Mouse (Mus musculus): Measurements from ENCODE around the gene Tmem203.

The Tmem203 gene

DNA sequence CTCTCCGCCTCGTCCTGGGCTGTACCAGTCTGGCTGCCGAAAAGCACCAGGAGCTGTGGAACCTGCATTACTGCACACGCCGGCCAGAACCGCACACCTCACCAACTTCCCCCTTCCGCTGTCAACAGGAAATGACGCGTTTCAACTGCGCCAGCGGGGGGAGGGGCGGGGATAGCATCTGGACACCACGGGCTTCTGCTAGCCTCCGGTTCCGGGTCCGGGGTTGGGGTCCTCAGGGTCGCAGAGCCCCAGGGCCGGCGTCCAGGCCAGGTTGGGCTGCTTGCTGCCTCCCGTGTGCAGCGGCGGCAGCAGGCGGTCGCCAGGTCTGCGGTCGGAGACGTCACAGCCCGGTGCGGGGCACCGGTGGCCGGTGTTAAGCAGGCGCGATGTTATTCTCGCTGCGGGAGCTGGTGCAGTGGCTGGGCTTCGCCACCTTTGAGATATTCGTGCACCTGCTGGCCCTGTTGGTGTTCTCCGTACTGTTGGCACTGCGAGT lies at the start of gene Tmem203:
Tmem203 (plus strand) TSS at position 156 of the 496 bp plus-strand sequence.
- DNase-seq = peak; percentile 92

DNA sequence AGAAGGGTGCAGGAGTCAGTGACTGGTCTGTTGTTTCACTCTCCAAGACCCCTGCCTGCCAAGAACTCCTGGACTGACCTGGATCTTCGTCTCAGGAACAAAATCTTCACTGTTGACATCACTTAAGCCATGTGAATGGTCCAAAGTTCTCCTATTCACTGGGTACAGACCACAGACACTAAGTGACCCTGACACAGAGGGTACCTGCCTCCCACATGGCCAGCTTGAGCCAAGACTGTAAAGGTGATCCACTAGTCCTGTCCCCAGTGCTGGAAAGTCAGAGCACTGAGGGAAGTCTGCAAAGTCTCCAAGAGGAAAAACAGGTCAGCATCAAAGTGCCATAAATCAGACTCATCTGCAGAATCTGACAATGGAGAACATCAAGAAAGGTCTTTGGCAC lies 47.6 kb upstream of the Tmem203 start:
- no peak for DNase-seq

DNA sequence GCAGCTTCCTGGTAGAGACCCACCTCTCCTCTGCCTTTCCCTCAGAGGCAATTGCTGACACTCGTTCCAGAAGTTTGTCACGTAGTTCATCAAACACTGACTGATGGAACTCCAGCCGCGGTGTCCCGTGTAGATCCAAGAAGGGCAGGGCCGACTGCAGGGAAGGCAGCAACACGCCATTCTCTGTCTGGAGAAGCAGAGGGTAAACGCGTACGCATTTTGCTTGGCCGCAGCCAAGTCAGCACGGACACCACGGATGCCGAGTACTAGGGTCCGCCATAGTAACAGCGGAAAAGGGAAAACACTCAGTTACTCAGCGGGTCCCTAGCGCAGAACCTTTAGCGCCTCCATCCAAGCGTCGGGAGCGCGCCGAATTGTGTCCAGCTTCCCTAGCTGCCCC lies 44.6 kb upstream of the Tmem203 start:
- DNase-seq = no peak

DNA sequence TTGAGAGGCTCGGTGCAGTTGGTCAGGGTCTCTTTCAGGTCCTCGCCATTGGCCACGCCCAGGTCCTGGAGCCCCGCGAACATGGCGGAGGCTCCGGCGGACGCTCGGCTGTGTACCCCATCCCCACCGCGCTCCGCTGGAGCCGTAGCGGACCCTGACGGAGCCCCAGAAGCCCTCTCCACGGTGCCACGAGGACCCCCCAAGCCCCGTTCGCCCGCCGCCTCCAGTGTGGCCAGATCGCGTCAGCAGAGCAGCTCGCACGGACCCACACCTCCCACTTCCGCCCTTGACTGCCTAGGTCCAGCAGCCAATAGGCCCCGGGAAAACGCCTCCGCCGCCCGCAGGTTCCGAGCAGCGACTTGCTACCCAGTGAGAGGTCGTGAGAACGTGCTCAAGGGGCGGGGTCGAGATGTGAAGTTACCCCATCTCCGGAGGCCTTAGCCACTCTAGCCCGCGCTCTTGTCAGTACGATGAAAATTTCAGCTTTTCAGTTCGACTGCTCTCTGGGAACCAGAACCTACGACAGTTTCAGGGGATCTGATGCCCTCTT lies 44.0 kb upstream of the Tmem203 start, which contains the start of gene Nelfb:
Nelfb (minus strand) TSS at position 369 of the 550 bp plus-strand sequence.
- peak; percentile 92 for DNase-seq

DNA sequence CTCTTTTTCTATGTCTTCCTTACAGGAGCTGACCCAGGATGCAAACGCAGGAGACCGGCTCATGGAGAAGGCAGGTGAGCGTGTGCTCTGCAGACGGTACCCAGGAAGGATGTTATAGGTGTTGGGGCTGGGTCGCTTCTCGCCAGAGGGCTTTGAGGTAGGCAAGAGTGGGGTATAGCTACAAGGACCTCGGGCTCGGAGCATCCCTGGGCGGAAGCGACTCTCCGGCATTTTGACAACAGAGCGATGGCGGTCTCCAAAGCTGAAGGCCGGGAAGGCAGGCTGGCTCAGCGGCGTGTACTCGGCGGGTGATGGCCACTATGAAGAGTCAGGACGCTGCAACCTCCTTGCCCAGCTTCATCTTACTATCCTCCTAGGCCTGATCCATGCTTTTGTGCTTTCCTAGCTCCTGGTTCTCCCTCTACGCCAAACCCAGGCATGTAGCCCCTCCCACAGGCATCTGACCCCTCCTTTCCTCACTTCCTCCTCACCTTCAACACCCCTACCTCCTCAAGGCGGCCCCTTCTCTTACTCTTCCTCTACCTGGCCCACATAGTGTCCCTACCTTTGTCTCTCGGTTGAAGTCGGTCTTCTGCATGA lies 41.9 kb upstream of the Tmem203 start:
- no peak for DNase-seq

DNA sequence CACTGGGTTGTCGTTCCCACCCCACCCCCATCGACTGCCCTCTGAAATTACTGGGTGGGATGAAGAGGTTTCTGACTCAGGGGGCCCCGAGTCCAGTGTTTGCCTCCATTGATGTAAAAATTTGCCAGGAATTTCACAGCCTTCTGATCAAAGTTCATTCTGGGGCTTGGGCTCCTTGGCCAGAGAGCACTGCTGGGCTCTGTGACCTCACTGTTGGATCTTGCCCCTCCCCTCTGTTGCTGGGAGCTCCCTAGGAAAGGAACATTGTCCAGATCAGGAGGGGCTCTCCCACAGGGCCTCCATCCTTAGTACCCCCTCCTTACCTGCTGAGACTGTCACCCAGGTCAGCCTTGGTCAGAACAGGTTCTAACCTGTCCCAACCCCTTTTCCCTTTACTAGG lies 40.8 kb upstream of the Tmem203 start, which contains the start of gene Stpg3:
Stpg3 (minus strand) TSS at position 194 of the 400 bp plus-strand sequence.
- DNase-seq = no peak

DNA sequence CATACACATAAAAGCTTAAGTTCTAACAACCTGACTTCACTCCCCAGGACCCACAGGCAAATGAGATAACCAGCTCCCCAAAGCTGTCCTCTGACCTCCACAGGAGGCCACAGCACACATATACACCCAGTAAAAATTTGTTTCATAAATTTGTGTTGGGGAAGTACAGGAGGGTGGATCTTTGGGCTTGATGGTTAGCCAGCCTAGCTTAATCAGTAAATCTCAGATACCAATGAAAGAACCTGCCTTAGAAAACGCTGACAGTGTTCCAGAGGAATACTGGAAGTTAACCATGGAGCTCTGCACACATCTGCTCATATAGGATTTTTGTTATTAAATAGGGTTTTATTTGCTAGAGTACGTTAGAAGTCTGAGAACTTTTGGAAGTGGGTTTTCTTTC lies 37.6 kb upstream of the Tmem203 start:
- no peak for DNase-seq

DNA sequence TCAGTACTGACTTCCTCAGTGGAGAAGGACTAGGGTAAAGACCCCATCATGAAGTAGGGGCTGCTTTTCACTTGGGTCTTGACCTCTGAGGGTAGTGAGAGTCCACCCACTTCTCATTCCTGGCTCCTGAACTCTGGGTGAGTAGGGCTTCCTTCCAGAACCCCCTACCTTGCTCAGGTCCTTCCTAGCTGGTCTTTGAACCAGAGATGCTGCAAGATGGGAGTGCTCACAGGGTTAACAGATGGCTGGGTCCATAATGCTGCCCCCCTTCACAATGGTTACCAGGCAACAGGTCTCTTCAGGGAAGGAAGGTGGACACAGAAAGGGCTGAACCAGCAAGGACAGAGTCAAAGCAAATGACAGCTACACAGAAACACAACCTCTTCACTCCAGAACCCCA lies 36.8 kb upstream of the Tmem203 start, which contains the start of gene Fam166a:
Fam166a (plus strand) TSS at position 301 of the 400 bp plus-strand sequence.
- no peak for DNase-seq

DNA sequence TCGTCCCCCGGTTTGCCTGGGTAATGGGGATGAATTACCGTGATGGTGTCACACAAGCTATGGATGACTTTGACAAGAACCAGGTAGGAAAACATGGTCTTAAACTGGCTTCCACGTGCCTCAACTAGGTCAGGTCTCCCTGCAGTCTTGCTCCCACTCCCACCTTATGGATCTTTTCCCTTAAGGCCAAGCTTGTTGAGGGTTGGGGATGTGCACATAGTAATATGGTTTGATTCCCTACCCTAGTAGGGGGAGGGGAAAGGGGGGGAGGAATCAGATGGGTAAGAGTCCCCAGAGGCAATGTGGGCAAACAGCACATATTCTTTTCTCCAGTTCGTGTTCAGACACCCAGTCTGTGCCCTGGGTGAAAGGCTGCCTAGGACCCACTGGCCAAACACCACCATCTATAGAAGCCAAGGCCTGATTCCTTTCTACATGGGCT lies 33.9 kb upstream of the Tmem203 start:
- no peak for DNase-seq

DNA sequence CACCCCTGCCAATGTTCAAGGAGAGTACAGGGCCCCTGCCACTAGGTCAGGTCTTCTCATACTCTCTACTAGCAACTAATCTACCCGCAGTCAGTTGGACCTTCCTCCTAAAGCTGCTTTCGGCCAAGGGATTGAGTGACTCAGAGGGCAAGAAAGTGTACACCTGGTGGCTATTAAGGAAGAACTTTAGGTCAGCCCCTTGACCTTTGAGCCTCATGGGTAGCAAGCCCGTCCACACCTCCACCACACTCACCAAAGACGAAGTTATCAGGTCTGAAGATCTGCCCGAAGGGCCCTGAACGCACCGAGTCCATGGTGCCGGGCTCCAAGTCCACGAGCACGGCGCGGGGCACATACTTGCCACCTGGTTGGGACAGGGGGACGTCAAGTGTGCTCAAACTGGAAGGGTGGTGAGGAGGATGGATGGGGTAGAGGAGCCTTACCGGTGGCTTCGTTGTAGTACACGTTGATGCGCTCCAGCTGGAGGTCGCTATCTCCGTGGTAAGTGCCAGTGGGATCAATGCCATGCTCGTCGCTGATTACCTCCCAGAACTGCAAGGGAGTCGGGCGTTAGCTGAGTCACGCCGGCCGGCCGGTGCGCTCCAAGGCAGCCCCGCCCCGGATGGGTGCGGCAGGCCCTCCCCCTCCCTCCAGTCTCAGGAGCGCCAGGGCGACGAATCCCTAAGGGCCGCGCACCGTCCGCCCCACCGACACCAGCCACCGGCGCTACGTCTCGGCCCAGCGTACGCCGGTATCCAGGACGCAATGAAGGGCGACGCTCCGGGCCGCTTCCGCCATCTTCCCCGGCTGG lies 31.4 kb upstream of the Tmem203 start:
- peak; percentile 96 for DNase-seq

DNA sequence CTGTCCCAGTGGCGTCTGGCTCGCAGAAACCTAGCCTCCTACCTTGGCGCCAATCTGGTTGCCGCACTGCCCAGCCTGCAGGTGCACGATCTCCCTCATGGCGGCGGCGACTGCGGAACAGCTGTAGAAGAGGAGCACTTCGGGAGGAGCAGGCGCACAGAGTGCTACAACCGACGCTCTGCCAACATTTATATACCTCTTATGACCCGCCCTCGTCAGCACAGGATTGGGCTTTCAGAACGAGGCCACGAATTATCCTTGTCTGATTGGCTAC lies 30.8 kb upstream of the Tmem203 start, which contains the start of gene Tubb4b:
Tubb4b (minus strand) TSS at position 211 of the 274 bp plus-strand sequence.
- no peak for DNase-seq

DNA sequence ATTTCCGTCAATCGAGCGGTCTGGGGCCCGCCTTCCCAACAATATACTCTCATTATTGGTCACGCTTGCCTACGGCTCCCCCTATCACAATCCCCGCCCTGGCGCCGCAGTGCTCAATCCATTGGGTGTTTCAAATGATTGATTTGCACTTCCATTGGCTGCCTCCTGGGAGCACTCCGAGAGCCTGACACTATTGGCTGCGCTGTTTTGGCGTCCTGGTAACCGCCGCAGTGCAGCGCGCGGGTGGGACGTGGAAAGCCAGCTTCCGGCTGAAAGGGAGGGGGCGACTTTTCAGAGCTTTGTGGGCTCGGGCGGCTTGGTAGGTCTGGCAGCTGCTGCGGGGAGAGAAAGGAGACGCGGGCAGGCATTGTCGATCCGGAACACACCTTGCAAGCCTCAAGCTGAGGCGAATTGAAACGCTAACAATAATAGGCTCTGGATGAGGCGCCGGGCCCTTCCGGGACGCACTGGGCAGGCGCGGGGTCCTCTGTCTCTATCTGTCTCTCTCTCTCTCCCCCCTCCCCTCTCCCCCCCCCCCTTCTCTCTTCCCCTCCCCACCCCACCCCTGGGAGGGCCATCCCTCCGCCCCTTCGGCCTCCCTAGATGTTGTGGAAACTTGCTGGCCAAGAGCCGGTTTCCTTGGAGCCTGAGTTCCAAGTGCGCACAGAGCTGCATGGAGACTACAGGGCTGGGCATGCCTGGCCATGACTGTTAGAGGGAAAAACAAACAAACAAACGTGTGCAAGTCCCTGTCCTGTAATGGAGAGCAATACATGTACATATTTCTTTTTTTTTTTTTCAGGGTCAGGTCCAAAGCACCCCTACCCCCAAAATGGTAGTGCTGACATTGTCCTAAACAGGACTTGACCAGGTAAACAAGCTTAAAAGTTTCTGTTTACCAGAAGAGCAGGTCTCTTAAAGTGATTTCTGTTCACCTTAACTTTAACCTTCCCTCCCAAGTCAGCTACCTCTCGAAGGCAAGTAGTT lies 30.2 kb upstream of the Tmem203 start:
- DNase-seq = peak; percentile 99

DNA sequence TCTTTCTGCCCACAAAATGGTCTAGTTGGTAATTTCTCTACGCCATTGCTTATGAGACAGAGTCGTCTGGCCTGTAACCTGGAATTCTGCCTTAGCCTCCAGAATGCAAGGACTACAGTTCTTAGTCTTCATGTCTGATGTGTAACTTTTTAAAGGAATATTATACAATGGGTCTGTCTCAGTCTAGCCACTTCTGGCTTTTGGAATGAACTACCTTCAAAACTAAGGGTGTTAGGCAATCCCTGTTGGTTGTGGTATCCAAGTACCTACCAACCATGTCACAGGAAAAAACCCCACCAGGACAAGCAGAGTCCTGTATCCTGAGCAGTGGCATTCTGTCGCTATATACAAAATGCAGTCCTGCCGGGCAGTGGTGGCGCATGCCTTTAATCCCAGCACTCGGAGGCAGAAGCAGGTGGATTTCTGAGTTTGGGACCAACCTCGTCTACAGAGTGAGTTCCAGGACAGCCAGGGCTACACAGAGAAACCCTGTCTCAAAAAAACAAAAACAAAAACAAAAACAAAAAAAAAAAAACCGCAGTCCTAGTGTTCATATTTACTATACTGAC lies 29.3 kb upstream of the Tmem203 start:
- no peak for DNase-seq

DNA sequence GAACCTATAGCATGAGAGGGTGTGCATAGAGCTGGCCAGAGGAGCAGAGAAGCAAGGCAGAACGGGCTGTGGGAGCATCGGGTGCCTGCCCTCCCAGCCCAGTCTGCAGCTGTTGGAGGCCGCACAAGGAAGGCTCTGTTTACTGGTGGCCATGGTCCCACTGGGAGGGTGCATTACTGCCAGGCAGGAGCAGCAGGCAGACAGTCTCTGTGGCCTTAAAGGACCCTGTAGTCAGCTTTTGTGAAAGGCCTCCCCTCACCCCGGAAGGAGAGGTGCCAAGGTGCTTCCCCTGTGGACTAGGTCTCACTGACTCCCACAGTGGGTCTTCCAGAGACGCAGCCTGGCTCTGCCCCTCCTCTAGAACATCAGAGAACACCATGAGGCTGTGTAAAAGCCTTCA lies 28.4 kb upstream of the Tmem203 start:
- DNase-seq = no peak

DNA sequence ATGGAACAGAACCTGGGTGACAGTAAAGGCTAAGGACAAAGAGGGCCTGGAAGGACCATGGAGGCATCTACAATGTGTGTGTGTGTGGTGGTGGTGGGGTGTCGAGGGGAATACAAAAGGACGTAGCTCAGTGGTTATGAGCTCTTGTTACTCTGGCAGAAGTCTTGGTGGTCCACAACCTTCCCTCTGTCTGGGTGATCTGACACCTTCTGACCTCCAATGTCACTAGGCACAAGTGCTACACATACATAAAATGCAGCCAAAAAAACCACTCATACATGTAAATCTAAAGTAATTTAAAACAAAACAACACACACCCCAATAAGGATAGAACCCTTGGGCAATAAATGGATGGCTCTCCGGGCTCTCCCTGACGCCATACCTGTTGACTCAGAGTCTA lies 27.8 kb upstream of the Tmem203 start:
- no peak for DNase-seq

DNA sequence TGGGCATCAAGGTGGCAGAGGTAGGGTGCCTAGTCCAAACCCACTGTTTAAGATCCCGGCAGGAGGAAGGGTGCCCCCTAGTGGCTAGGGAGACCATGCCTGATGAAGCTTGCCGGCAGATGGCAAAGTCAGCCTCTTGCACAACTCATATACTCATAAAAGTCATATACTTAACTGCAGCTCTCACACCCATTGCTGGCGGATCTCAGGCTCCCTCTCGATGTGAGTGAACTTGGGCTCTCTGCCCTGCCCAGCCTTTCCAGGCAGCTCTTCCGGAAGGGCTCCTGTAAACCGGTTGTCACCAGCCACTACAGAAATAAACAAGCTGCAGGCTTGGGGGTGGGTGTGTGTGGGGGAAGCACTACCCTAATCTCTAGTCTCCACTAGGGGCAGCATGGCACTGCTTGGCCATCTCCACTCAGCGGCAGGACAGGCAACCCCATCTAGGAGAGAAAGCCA lies 26.8 kb upstream of the Tmem203 start:
- DNase-seq = peak; percentile 89

DNA sequence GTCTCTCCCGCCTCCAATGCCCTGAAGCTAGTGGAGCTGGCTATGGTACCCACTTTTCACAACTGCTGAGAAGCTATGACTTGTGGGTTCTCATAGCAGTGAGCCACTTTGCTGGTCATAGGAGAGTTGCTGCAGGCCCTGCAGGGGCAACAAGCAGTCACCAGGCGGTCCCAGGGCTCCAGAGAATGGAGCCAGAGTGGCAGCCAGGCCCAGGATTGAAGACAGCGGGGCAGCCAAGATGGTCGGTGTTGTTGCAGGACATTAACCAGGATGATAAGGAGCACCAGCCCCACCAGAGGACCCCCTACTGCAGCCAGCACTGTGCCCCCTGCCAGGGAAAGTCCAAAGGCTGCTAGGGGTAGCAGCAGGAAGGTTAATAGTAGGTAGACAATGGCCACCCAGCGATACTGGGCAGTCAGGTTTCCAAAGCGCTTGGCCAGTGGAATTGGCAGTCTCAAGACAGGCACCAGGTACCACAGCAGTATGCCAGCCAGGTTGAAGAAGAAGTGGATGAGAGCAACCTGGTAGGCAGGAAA lies 26.2 kb upstream of the Tmem203 start:
- no peak for DNase-seq

DNA sequence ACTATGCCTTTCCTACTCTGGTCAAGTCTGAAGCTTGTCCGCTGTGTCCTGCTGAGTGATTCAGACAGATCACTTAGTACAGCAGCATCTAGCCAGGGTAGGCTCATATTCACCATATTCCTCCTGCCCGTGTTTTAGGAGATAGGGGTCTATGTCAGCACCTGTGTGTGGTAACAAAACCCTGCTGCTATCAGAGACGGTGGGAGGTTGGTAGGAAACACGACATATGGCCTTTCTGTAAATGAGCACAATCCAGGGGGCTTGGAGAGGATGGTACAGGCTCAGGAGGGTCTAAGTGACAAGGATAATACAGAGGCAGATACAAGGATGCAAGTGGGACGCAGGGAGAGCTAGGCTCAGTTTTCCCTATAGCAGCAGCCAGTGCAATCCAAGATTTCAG lies 25.7 kb upstream of the Tmem203 start:
- DNase-seq = no peak

DNA sequence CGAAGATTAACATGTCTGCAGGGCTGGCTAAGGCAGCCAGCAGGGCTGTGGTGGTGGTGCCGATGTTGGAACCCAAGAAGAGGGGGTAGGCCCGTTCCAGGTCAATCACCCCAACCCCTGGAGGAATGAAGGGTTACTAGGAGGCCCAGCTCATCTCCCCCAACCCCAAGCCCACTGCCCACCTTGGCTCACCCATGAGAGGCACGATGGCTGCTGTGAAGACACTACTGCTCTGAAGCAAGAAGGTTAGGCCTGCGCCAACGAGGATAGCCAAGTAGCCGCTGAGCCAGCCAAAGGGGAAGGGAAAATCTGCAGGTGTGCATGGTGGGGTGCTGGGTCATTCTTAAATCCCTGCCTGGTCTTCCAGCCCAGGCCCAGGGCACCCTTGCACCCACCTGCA lies 24.7 kb upstream of the Tmem203 start:
- DNase-seq = no peak

DNA sequence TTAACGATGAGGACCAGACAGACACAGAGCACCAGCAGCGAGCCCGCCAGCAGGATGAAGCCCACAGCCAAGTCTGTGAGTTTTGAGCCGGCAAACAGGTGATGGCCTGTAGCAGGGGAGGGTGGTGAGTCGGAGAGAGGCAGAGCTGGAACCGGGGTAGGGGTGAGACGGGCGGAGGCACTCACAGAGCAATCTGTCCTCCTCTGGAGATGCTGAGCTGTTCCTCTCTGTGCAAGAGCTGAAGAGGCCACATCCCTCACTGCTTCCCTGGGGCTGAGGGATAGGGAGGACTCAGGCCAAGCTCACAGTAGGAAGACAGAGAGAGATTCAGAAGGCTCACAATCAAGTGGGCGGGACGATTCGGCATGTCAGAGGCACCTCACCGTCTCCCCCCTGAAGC lies 24.2 kb upstream of the Tmem203 start:
- DNase-seq = no peak

DNA sequence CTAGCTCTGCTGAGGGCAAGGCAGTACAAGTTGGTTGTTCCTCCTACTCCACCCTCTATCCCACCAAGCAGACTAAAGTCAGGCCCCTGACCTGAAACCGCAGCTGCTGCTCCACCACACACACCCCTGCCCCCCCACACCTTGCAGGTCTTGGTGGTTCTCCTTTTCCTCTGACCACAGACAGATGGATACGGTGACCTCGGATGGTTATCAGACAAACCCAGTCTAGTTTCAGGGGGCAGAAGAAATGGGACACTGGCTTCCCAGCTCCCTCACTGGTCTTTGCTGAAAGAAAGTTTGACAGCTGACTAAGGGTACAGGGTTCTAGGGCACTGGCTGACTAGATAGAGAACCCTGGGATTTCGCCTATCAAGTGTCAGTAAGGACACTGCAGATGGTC lies 21.8 kb upstream of the Tmem203 start:
- DNase-seq = peak; percentile 46

DNA sequence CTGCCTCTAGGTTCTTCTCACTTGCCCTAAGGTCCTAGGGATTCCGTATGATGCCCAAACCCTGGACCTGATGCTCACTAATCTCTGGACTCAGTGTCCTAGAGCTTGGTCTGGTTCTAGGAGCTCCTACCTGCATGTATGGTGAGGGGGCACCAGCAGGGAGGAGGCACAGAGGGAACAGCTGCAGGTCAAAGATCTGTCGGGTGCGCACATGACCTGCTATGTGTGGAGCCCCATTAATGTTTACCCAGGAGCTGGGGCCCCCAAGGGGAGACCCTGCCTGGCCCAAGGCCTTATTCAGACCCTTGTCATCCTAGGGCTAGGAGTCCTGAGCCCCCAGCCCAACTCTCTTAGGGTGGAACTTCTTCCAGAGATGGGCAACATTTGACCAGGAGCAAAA lies 21.2 kb upstream of the Tmem203 start, which contains the start of gene Slc34a3:
Slc34a3 (minus strand) TSS at position 315 of the 400 bp plus-strand sequence.
- no peak for DNase-seq

Data from liver (tissue).